ENCODE assay signal across 8 mouse cellular contexts in the genomic region with DNA sequence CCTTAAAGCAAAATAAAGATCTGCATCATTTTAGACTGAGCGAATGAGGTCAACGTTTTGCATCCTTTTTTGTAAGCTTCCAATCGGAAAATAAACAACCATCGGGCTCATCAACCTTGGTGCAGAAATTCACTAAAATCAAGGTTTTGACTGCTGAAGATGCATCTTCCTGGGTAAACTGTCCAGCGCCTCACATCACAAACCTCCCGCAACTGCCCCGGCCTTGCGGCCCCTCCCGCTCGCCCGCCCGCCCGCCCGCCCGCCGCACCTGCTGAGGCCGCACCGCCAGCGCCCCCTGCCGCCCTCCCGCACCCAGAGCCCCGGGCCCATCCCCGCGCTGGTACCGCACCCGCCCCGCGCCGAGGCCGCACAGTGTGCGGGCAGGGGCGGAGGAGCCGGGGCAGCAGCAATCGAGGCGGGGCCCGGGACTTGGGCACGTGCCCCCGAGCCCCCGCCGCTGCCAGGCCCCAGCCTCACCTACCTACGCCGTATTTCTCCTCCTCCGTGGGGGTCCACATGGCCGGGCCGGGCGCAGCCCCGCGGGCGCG. TPM values are rescaled to one million over a fixed set of nuclear protein-coding genes. Genes with fewer than 3 reads are reported as not detected.
DNase-seq lines count a peak whose midpoint lies in the region; ATAC-seq and TF ChIP-seq lines count a peak whose summit lies in the region.

No protein-coding gene starts in this region.

- no peak for DNase-seq in kidney, adult 2 months
- no peak for DNase-seq in kidney, adult 9 months
- peak; percentile 20 for DNase-seq in T-cell, adult 2 months (ENCODE audit: low spot score)
- DNase-seq in embryo, embryonic 10 days (ENCODE audit: low spot score): peak; percentile 28
- peak; percentile 77 for DNase-seq in hindbrain, embryonic 11.5 days (ENCODE audit: low spot score)
- DNase-seq in liver, adult 2 months (ENCODE audit: extremely low read depth, low read depth, low spot score): no peak
- DNase-seq in retina, postnatal 1 day: peak; percentile 73

- peak; percentile 87 for ATAC-seq in hindbrain, embryonic 11.5 days (ENCODE audit: low FRiP score)
- ATAC-seq in monocyte, adult 5-6 weeks (replicated peaks; ENCODE audit: insufficient number of reproducible peaks, low FRiP score, low TSS enrichment, poor library complexity, severe bottlenecking): no peak

- H3K4me1 ChIP-seq in kidney, adult 2 months (ENCODE audit: control insufficient read depth, insufficient read depth, low read length): no peaks in the 10 kb centered on the region
- no peaks in the 10 kb centered on the region for H3K4me1 ChIP-seq in hindbrain, embryonic 11.5 days (replicated peaks; ENCODE audit: control insufficient read depth, insufficient read depth, low read length)
- no peaks in the 10 kb centered on the region for H3K4me1 ChIP-seq in liver, adult 2 months (ENCODE audit: control insufficient read depth, insufficient read depth, low read length)

- no peaks in the 10 kb centered on the region for H3K79me2 ChIP-seq in liver, adult 2 months (ENCODE audit: control insufficient read depth, insufficient read depth, low read length)

- WGBS in kidney, adult 2 months: 2% methylated on average over 48 of the region's 50 CpGs
- WGBS in hindbrain, embryonic 11.5 days: 3% methylated on average over 26 of the region's 50 CpGs
- WGBS in liver, adult 2 months: 6% methylated on average over 42 of the region's 50 CpGs

- no peaks in the 10 kb centered on the region for H3K36me3 ChIP-seq in kidney, adult 2 months (ENCODE audit: control insufficient read depth, insufficient read depth, low read length)
- H3K36me3 ChIP-seq in hindbrain, embryonic 11.5 days (ENCODE audit: control insufficient read depth, insufficient read depth, low read length): no peaks in the 10 kb centered on the region
- H3K36me3 ChIP-seq in liver, adult 2 months (ENCODE audit: control insufficient read depth, insufficient read depth, low read length): no peaks in the 10 kb centered on the region

- H3K4me2 ChIP-seq in hindbrain, embryonic 11.5 days (replicated peaks; ENCODE audit: low read depth, low read length): peak overlapping the region; percentile 98

- peaks cover 8% of the 10 kb centered on the region for H3K27me3 ChIP-seq in kidney, adult 2 months (replicated peaks; ENCODE audit: control insufficient read depth, insufficient read depth, low read length)
- peaks cover 29% of the 10 kb centered on the region for H3K27me3 ChIP-seq in hindbrain, embryonic 11.5 days (ENCODE audit: control insufficient read depth, insufficient read depth, low read length)
- peaks cover 20% of the 10 kb centered on the region for H3K27me3 ChIP-seq in liver, adult 2 months (ENCODE audit: control insufficient read depth, insufficient read depth, low read length)

- no peak overlapping the region for H3K27ac ChIP-seq in kidney, adult 2 months (ENCODE audit: insufficient read depth, low read depth, low read length)
- peak overlapping the region; percentile 81 for H3K27ac ChIP-seq in hindbrain, embryonic 11.5 days (ENCODE audit: low read depth, low read length)
- no peak overlapping the region for H3K27ac ChIP-seq in liver, adult 2 months (replicated peaks; ENCODE audit: insufficient read depth, low read depth, low read length)

- no peak for TF ChIP-seq CTCF in kidney, adult 2 months (conservative IDR thresholded peaks at IDR 0.05; ENCODE audit: insufficient read depth, insufficient read length, low read depth, low read length)
- TF ChIP-seq CTCF in liver, adult 2 months (IDR thresholded peaks at IDR 0.05; ENCODE audit: low read depth, low read length): no peak

- TF ChIP-seq POLR2A in kidney, adult 2 months (IDR thresholded peaks at IDR 0.05; ENCODE audit: low read depth, low read length): no peak
- no peak for TF ChIP-seq POLR2A in liver, adult 2 months (IDR thresholded peaks at IDR 0.05; ENCODE audit: extremely low read depth, insufficient read depth, low read length)

- H3K9me3 ChIP-seq in hindbrain, embryonic 11.5 days (ENCODE audit: control insufficient read depth, low read length): no peaks in the 10 kb centered on the region

- peak overlapping the region; percentile 88 for H3K9ac ChIP-seq in hindbrain, embryonic 11.5 days (ENCODE audit: low read depth, low read length)
- peak overlapping the region; percentile 55 for H3K9ac ChIP-seq in liver, adult 2 months (ENCODE audit: low read depth, low read length)

- H3K4me3 ChIP-seq in kidney, adult 2 months (ENCODE audit: insufficient read depth, low read depth, low read length): peak overlapping the region; percentile 67
- H3K4me3 ChIP-seq in hindbrain, embryonic 11.5 days (ENCODE audit: low read depth, low read length): peak overlapping the region; percentile 77
- peak overlapping the region; percentile 73; the same call in 1 of the 2 replicates for H3K4me3 ChIP-seq in liver, adult 2 months (ENCODE audit: insufficient read depth, low read depth, low read length)

RNA-seq across cellular contexts. Expression of gene Dock3, which starts 0.6 kb away (rescaled TPM):
- 0.23 and 0.45 TPM in 2 replicates for polyA plus RNA-seq in kidney, adult 2 months (2012; rRNA removed)
- 4.9 and 7.7 TPM in 2 replicates for polyA plus RNA-seq in hindbrain, embryonic 11.5 days (2014; fragmentation: Nextera tagmentation; extraction: Ambion mirVana)
- total RNA-seq in liver, adult 2 months (2014; rRNA removed): 0.20 TPM in 1 of 2 replicates, not detected in the other
- polyA plus RNA-seq in liver, adult 2 months (2012; rRNA removed): not detected in 2 replicates
- total RNA-seq in monocyte, adult 5-6 weeks (2017): 0.19 TPM in 1 of 3 replicates, not detected in the others

RNA-seq across cellular contexts. Expression of gene Mapkapk3, which starts 58.6 kb away (rescaled TPM):
- 24.3 and 25.7 TPM in 2 replicates for polyA plus RNA-seq in kidney, adult 2 months (2012; rRNA removed)
- polyA plus RNA-seq in hindbrain, embryonic 11.5 days (2014; fragmentation: Nextera tagmentation; extraction: Ambion mirVana): 2.6 and 3.4 TPM in 2 replicates
- 1.8 and 3.4 TPM in 2 replicates for total RNA-seq in liver, adult 2 months (2014; rRNA removed)
- 3.9 and 6.0 TPM in 2 replicates for polyA plus RNA-seq in liver, adult 2 months (2012; rRNA removed)
- 69.0 to 81.2 TPM (median 74.8 TPM) in 3 replicates for total RNA-seq in monocyte, adult 5-6 weeks (2017)

Comparison
In these comparisons a context has a peak if more than half of its experiments do, and no peak if none do; other contexts are left out.
1. DNase-seq: peak in T-cell, adult 2 months (single experiment), embryo, embryonic 10 days (single experiment), hindbrain, embryonic 11.5 days (single experiment) and retina, postnatal 1 day (single experiment); none in kidney, adult 2 months (single experiment), kidney, adult 9 months (single experiment) and liver, adult 2 months (single experiment).
2. Peak in every context shown above with its lines, with median percentiles within 50 percentile points of each other: H3K4me3 ChIP-seq.